Mouse (Mus musculus): ENCODE data around the gene C2.

DNA sequence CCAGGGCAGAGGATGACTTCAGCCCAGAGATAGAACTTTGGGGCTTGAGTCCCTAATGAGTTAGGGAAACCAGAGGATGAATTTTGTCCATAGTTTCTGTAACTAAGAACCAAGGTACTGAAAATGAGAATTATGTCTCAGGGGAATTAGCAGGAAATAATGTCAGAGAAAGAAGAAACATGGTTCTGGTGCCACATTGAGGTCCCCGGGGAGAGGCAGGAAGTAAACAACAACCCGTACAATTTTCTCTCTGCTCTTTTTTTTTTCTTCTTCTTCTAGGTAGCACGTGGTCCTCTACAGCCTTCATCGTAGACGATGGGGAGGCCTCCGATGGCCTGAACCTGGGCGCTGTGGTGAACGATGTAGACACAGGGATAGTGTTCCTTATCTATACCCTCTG, 34.2 kb upstream of the C2 start:
- no peak for TF ChIP-seq CTCF (conservative IDR thresholded peaks at IDR 0.05; ENCODE audit: insufficient read depth, insufficient read length, low read depth, low read length)
- no peak for TF ChIP-seq POLR2A (IDR thresholded peaks at IDR 0.05; ENCODE audit: low read depth, low read length)
